Mouse (Mus musculus) ovary, adult 18-20 months (tissue): Measurements from ENCODE around the gene Epas1.

Source experiments
- DNase-seq: peaks from one replicate; pipeline ENCODE4 v3.0.0; 2022; ENCODE audit warnings: low spot score, mixed read lengths

The Epas1 gene

DNA sequence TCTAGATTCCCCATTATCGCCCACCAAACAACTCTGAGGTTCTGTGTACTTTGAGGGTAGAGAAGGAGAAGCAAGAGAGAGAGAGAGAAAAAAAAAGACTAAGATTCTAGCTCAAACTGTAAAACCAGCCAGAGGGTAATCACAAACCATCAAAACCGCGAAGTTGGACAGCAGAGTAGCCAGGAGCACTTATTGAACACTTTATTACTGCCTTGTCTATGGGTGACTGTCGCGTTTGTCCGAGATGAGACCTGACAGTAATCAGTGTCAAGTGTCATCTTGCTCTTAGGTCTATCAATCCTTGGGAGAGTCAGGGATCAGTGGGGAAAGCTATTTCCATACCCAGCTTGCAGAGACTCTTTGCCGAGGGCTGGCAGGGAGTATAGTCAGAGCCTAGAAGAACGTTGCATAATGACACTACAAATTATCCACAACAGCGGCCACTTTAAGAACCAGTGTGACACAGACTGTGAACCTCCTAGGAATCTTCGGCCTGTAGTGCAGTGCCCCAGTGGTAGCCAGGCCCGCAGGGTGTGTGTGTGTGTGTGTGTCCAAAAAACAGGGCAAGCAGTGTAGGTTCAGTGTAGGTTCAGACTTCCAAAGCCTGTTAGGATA, 2.2 kb downstream of the Epas1 start:
- DNase-seq, result no peak

DNA sequence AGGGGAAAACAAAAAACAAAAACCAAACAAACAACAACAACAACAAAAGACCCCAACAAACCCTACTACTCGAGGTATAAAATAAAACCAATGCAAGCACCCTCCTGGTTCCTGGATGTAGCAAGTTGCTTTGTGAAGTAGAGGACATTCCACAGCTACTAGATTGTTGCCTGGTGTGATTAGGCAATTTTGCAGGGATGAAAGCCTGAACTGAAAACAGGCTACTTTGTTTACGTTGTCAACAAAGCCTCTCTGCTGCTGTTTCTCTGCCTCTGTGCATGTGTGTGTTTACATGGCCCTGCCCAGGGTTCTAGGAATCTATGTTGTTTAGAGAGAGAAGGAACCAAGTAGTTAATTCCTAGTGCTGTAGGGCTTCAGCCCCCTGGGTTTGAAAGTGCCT, 4.1 kb downstream of the Epas1 start:
- DNase-seq, result no peak

DNA sequence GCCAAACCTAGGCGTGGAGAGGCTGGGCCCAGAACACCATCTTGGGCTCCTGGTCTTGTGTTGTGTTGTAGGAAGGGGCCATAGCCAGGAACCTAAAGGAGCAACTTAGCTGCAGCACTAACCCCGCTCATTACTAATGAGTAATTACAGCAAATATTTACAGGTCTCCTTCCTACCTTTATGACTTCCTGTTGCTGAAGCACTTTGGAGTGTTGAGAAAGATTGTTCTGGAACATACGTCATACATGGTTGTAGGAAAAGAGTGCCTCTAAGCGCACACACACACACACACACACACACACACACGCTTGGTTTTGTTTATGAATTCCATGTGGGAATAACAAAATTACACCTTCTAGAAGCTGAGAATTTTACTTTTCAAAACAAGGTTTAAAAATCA, 8.4 kb downstream of the Epas1 start:
- DNase-seq, result no peak

DNA sequence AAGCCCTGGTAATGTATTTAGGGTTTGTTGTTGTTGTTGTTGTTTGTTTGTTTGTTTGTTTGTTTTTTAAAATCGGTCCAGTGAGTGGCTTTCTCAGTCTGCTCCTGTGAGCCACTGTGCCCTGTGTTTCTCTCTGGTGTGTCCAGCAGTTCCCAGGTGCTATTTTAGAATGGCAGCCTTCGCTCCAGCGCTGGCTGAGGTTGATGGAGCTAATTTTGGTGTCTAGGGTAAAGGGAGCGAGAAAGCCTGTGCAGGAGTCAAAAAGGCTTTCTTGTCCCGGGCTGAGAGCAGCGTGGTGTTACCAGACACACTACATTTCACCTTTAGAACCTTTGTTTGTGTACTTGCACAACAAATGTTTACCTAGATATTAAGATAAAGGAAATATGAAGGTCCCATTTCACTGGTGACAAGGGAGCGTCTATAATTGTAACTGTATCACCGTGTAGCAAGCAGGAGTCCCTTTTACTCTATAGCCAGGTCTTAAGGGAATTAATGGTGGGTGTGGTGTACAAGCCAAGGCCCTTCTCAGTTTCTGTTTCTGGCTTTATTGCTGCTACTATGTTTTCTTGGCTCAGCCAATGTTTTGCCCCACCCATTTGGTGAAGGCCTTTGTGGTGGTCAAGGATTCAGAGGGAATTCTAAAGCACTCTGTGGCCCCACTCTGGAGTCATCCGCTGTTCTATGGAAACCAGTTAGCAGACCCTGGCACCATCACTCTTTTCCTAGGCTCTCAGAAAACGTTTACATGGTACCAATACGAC, 9.2 kb downstream of the Epas1 start:
- DNase-seq, result no peak

DNA sequence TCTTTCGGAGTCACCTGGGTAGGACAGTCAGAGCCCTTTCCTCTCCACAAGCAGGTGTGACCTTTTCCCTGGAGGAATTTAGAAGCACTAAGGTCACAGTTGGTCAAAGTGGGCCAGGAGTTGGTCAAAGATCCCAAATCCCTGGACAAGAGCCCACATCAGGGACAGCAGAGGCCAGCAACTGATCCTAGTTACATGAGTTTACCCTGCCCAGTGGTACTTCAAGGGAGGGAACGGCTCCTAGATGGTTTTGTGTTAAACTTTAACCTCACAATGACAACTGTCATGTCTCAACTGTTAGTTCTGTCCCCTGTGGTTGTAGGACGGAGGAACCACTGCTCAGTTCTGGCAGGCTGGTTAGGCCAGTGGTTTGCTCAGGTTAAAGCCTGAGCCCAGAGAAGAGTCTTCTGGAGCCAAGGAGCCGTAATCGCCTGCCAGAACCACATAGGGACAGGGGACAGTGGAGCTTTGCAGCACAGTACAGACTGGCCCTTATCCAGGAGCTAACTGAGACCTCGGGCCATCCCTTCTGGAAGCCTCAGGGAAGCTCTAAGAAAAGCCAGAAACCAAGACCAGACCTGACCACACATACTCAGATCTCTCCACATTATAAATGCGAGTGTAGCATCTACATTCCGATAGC, 12.4 kb downstream of the Epas1 start:
- DNase-seq, result no peak

DNA sequence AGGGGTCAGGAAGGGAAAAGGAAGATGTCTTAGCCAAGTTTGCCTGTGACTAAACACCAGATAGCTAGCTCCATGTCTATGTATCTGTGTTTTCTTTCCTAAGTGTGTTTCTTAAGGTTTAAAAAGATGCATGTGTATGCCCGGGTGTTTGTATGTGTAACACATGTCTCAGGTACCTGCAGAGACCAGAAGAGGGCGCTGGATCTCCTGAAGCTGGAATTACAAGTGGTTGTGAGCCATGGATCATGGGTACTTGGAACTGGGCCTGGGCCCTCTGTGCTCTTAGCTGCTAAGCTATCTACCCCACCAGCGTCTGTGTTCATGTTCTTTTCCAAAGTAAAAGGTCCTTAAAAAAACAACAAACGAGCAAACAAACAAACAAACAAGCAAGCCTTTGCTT, 12.9 kb downstream of the Epas1 start:
- no peak for DNase-seq

DNA sequence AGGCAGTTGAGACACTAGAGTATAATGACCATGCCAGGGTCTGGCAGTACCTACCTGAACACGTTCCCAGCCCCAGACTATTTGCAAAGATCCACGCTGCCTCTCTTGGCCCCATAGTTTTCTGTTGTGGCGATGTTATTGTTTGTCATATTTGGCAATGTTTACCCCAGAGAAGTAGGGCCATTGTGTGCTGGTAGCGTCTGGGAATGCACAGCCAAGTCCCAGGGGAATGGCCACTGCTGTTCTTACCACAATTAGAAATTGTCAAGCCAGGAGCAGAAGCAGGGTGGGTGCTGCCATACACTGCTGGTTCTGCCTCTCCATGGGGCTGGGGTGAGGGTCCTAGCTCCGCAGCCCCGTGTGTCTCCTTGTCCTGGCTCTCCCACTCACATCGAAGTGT, 15.1 kb downstream of the Epas1 start:
- DNase-seq, result no peak

DNA sequence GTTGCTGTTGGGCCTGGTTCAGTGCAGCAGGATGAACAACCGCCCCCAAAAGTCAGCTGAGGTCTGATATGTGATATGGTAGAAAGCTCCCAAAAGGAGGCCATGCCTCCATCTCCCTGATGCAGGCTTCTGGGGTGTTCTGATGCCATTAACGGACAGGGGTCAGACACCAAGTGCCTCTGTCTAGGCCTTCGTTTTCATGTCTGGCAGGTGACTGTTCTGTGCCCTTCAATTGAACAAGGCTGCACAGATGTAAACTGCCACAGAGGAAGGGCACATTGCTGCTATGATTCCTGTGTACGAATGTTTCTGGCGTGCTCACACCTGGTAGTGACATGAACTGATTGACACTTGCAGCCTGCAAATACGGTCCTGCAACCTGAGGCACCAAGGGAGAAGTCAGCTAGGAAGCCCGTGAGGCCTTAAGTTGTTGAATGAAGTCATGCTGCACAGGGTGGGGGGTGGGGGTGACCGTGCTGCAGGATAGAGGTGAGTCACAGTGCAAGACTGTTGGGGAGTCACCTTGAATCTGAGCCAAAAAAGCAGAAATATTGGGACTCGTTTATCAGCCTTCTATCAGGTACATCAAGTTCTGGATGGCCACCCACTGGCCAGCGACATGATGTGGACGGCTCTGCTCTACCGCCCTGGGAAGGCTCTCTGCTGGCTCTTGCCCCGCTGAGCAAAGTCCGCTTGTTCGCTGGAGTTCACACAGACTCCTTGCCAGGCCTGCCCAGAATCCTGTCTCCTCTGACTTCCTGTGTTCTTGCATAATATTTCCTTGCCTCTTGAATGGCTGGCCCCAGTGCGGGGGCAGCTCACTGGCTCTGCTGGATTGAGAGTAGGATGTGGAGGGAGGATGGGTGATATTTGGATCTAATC, 16.1 kb downstream of the Epas1 start:
- peak; percentile 73 for DNase-seq

DNA sequence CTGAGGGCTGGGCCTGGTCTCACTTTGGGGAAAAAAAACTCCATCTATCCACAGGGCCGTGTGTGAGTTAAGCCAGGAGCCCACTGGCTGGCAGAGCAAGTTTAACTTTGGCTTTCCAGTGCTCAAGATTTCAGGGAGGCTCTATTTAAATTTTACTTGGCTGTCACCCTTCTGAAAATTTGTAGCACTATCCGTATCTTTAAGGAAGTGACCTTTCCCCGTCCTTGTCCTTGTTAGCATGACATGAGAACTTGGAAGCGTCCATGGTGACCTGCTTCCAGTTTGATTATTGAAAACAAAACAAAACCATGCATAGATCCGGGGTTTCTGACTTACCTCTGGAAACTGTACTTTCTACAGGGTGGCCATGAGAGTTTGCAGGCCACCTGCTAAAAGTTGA, 17.3 kb downstream of the Epas1 start:
- no peak for DNase-seq

DNA sequence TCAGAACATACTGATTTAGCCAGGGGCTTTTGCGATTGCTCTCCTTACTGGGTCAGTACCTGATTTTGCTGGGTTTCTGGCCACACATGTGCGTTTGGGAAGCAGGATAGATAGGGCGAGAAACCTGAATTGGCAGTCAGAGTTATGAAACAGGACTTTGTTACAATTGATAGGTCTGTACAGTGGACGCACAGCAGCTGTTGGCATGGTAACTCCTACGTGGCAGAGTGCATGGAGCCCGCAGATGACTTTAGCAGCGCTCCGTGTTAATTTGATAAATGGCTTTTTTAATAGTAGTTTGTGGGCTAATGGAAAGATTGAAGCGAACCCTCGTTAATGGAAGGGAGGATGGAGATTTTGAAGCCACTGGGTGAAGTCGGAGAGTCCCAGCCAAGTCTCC, 18.5 kb downstream of the Epas1 start:
- DNase-seq, result no peak

DNA sequence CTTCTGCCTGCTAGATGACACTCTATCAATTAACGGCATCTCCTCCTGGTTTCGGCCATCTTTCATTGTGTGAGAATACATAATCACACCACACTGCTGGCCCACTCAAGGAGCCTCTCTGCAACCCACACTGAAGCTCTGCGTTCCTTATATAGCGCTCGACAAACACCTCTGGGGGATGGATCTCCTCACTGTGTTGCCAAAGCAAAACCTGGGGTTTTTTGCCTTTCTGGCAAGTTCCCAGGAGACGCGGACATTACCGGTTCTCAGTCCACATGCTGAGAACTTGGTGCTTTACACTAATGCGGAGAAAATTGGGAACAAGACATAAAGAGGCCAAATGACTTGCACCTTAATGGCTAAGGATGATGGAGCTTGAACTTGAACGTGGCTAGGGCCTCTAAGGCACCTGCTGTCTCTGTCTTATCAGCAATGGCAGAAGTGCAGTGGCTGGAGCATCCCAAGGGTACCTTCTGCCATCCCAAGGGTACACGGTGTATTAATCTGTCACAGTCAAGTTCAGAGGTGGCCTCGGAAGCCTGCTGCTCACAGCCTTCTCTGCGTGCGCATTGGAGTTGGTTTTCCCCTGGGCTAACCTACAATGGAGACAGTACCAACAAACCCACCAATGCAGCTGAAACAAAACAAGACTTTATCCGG, 19.6 kb downstream of the Epas1 start:
- no peak for DNase-seq

DNA sequence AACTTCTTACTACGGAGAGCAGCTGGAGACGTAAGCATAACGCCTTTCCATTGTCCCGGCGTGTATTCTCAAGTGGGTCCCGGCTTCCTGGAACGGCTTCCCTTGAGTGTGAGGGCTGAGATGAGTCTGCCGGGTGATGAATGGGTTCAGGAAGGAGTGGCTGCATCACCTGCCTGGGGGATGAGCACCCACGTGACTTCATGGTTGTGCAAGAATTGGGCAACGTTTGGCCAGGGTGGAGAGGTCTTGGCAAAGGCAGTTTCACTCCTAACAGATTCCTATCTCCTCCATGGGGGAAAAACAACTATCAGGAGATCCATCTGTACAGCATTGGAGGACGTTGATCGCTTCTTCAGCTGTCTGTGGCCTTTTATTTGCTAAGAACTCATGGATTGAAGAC, 23.0 kb downstream of the Epas1 start:
- no peak for DNase-seq

DNA sequence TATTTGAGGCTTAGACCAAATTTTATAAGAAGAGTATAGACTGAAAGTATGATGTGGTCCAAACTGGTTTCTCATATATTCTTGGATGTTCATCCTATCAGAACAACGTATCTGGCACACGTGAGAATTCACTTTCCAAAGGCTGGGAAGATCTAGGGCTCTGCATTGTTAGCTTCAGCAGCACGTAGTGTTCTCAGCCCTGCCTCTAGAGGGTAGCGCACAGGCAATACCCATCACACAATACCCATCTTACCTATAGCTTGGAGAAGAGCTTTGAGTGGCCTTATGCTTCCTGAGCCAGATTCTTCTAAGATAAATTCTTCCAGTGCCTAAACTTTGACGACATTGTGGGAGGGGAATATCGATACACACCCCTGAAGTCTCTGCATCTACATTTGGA, 24.6 kb downstream of the Epas1 start:
- no peak for DNase-seq

DNA sequence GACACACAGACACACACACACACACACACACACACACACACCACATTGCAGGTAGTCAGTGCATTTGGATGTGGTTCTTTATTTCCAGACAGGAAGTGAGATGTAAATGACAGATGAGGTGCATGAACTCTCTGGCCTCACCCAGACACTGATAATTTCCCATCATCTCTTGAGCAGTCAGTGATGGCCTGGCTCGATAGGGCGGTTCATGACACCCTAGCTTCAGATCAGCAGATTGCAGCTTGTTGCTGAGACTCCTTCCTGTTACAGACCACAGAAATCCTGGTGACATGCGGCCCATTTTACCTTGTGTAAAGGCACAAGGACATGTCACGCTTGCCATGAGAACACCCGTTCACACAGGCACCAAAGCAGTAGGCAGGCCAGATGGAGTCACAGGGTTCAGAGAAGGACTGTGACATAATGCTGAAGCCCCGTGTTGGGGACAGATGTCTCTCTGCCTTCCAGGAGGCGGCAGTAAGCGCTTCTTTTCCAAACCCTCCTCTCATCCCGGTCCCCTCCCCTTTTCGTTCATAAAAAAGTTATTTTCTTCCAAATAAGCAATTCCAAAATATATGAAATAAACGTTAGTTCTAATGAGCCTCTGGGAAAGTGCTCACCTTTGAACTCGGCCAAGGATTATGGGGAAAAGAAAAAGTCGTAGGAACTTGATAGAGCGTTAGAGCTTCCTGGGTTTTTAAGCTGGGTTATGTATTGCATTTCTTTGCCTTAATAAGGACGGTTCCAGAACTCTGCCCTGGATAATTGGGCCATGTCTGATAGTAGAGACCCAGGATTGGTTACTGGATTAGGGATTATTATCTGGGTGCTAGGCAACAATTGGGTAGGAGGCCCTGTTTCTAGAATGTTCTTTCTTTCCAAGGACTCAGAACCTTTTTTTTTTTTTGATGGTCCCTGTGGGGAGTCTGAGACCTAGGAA, 26.0 kb downstream of the Epas1 start:
- no peak for DNase-seq

DNA sequence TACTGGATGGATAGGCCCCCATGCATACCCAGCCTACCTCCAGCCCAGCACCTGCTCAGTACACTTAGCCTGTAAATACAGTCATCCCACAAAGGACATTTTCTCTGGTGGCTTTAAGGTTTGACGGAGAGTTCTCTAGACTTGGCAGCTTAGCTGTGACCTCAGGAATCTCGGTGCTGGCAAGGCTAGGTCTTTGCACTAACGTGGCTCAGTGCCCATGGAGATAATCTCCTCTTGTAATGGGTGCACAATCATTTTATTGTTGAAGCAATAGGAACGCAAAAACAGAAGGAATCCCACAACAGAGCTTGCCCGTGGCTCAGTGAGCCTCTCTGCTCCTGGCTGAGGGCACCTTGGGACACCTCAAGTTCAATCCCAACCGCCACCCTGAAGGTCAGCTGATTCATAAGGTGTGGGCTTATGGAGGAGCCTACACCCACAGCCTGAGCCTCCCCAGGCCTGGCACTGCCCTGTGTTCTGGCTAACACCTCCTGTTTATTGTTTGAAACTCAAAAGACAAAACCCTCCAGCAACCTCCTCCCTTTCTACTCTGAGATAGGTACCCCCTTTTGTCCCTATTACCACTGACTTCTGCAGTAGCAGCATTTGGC, 27.3 kb downstream of the Epas1 start:
- DNase-seq, result no peak

DNA sequence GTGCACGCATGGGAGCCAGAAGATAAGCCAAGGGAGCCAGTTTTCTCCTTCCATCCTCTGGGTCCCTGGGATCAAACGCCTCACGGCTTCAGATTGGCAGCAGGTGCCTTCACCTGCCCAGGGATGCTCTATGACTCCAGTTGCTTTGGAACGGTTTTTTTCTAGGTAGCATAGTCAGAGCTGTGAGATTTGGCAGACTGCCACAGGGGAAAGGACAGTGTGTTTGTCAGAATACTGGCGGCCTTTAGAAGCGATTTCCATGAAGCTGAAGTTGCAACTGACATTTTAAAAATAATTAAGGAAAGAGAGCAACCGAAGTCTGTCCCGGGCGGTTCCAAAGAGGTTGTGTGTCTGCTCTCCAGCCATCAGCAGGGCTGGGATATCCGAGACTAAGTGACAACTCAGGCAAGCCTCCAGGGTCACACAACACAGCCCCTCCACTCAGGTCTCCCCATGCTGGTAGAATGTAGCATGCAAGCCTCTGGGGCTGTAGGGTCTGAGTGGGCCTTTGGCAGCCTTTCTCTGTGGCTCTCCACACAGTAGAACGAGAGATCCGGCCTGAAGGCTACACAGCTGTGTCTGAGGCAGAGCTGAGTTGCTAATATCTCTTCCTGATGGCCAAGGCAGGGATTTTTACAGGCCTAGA, 28.4 kb downstream of the Epas1 start:
- no peak for DNase-seq

DNA sequence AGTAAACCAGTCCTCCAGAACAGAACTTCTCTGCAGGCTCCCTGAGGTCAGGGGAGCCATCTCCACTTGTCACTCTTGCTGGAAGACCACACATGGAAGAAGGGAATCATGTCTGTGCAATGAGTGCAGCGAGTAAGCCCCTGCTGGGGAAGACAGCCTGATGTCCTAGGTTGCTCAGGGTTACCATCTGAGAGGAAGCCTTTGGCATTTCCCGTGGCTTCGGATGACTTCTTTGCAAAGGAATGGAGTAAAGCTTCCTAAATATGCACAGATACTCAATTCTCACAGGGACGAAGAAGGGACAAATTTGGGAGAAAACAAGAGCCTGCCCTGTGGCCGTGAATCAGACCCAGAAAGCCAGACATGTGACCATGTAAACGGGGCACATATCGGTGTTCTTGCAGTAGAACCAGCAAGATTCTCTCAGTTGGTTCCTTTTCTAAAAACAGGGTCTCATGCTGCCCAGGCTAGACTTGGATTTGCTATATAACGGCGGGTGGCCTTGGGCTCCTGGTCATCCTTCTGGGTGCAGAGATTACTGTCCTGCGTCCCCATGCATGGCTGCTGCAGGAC, 31.0 kb downstream of the Epas1 start:
- DNase-seq, result no peak

DNA sequence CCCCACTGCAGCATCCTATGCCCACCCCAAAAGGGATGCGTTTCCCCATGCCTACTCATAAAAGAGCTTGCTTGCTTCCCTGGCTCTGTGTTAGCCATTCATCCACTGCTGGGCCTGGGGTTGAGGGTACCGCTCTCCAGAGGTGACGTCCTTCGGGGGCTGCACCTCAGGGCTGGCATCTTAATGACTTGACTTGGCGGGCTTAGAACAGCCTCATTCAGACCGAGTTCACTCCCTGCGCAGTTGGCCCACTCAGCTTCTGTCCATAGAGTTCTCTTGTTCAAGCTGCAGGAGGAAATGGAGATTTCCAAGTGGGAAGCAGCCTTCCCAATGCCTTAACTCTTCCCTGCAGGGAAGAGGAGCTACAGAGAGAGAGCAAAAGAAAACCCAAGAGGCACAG, 32.1 kb downstream of the Epas1 start:
- no peak for DNase-seq

DNA sequence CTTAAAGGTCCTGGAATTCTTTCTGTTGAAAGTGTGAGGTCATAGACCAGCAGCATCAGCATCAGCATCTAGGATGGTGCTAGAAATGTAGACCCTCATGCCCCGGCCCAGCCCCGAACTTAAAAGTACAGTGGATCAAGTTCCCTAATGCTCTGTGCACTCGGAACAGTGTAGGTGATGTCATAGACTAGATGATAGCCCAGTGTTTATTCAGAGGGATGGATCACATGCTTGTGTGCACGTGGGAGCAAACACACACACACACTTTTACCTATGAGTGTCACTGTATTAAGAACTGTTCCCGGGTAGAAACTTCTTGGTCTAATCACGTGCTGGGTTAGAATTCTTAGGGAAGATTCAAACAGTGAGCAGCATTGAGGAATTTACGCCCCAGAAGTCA, 33.0 kb downstream of the Epas1 start:
- no peak for DNase-seq

DNA sequence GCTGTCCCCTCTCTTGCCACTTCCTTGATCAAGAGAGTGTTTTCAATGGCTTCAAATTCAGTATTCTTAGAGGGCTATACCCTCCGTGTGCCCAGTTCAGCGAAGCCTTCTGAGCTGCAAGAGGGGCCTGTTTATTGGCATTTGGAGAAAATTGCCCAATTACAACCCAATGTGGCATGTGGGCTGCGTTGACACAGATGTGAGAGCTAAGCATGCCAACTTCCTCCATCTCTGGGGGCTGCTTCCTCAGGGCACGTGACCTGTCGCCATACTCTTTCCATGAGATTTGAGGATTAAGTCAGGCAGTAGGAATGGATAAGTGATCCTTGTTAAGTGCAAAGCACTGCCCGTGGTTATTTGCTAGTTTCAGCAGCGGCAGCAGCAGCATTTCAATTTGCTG, 34.3 kb downstream of the Epas1 start:
- no peak for DNase-seq
